Mouse (Mus musculus): ENCODE data around the gene Esrrb.

The Esrrb gene

DNA sequence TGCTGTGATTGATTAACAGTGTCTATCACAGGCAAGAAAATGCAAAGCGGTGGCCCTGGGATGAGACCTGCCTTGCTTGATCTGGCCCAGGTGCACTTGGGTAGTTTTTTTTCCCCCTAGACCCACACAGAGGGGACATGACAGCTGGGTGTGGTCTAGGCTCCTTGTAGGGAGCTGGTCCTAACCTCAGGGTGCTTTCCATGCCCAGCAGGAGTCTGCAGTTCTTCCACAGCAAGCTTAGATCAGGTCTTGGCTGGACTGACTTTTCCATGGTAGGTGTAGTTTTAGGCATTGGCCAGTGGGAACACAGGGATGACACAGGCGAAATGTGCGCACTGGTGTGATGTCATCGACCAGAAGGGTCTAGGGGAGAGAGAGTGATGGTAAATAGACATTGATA is 136.2 kb downstream of the Esrrb start:
- WGBS: 95% methylated on average over 4 of the region's 4 CpGs

DNA sequence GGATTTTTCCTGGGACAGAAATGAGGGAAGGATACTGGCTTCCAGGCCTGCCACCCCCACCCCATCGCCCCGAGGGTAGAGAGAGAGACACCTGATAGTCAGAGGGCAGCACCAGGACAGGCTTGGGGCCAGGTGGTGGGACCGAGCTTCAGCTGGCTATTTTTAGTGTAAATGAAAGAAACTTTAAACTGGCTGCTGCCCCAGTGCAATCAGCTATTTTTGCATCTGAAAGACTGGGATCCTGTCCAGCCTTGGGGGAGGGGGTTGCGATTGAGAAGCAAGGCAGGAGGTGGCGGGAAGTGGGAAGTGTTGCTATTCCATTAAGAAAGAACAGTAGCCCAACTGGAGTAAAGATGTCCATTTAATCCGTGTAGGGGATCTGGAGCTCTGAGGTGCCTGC is 137.8 kb downstream of the Esrrb start:
- WGBS: 11% methylated on average over 6 of the region's 6 CpGs

DNA sequence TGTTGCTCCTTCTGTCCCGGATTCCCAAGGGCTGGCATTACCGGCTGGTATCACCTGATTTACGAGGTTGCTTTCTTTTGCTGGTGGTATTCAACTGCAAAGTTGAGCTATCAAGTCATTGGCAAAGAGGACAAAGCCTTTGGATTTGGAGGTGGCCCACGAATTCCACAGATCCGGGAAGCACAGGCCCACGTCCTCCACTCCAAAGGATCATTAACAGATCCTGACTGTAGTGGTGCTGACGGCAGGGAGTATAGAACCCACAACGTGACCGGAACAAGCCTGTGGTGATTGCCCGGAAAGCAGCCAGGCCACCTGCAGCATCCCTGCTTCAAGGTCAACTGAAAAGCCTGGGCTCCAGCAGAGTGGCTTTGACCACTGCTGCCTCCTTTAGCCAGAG is 140.8 kb downstream of the Esrrb start:
- 86% methylated on average over 10 of the region's 10 CpGs for WGBS

DNA sequence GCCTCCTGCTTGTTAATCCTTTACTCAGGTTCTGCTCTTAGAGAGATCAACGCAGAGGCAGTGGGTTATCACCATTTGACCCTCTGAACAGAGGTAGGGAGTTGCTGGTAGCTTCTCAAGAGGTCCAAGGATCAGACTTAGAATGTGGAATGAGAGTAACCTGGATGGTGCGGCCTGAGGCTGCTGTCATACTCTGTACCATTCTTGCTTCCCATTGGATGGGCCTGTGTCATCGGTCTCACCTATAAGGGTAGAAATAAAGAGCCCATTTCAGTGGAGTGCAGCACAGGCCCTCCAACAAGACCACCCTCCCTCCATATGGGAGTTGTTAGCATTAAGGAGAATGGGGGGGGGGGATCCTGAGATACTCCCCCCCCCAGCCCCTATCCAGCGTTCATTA is 143.0 kb downstream of the Esrrb start:
- 90% methylated on average over 4 of the region's 4 CpGs for WGBS

DNA sequence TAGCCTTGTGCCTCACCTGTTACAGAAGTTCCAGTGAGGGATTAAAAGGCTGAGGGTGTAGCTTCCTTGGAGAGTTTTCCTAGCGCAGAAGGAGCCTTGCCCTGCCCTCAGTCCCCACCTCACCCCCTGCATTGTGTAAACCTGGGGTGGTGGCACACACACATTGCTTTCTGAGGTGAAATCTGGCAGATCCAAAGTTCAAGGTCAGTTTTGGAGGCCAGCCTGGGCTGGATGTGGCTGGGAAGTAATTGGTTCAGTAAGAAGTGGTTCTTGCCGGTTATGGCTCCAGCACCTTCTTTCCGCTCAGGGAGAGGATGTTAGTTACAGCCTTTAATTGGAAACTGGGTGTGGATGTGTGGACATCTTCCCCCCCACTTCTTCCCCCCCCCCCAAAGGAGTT is 143.4 kb downstream of the Esrrb start:
- 93% methylated on average over 3 of the region's 3 CpGs for WGBS

DNA sequence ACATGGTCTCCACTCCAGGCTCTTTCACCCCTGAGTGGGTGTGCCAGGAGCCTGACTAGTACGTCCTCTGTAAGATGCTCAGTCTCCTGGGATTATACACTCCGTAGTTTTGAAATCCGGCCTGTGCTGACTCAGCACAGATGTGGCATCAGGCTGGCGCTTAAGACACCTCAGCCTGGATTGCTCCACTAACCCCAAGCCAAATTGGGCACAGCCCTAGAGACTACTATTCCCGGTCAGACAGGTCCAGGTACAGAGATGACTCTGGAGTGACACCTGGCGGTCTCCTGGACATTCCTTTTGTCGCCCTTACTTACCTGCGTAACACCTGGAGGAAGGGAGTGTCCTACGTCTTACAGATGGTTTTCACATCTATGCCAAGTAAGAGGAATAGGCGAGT is 146.8 kb downstream of the Esrrb start:
- WGBS: 91% methylated on average over 10 of the region's 10 CpGs

DNA sequence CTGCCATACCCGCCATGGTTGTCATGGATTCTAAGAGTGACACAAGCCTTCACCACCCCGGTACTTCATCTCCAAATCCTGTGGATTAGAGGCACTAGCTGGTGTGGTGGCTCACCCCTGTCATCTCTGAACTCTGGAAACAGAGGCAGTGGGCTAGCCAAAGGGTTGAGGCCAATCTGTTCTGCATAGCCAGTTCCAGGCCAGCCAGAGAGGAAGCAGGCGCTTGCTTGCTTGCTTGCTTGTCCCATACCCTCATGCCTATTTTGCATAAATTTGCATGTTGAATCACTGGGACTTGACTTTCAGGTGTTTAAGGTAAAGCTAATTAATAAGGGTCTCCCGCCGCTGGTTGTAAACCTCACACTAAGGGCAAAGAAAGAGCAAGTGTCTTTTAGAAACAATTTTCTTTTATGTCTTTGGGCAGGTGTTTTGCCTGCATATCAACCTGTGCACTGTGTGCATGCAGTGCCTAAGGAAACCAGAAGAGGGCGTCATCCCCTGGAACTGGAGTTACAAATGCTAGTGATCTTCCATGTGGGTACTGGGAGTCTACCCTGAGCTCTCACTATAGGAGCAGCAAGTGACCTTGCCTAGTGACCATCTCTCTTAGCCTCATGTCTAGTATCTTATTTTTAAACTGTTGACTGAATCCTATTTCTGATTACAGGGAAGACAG is 147.5 kb downstream of the Esrrb start:
- WGBS: 80% methylated on average over 6 of the region's 6 CpGs

DNA sequence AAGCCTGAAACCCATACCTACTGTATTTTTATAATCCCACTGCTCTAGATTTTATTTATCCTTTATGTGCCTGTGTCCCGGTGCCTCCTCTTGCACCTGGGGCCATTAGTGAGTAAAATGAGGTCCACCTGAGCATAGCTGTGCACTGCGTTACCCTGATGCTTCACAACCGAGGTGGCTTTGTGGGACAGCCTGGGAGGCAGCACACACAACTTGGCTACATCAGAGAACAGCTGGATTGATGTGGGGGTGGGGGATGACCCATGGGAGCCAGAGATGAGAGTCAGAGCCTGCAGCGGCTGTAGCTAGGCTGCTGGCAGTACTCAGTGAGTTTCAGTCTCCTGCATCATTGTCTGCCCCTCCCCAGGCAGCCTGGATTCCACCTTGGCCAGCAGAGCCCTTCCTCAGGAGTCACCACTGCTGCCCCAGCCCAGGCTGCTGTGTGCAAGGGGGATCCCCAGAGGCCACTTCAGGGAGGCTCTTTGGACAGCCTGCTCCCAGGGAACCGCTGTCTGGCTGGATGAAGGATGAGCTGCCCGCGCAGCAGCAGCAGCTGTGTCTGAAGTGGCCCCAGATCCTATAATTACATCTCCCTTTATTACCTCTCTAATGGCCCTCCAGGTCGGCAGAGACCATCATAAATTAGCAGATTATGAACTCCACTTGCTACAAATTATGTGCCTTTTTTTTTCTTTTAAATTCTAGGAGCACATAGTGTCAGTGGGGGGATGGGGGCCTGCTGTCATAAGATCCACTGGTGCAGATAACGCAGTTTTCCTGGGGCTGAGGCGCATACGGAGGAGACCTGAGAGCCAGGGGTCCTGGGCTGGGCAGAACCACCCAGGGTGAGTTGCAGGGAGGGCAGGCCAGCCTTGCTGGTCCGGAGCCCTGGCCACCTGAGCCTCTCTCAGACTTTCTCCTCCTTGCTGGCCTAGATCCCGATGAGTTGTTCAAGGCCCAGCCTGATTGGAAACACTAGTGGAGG is 148.7 kb downstream of the Esrrb start:
- 74% methylated on average over 13 of the region's 13 CpGs for WGBS

DNA sequence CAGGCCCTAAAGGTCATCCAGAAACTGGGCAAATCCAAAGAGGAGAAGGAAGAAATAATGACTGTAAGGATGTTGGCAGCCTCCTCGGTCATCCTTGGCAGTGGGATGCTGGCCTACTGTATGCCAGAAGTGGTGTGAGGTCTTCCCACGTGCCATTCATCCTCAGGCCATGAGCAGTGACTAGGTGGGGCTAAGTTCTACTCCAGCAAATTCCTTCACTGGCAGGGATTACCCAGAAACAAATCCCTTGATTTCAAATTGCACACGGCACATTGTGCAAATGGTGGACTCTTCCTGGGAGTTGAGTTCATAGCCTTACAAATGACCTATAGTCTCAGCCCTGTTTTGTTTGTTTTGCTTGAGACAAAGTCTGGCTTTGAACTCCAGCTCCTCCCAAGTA is 151.4 kb downstream of the Esrrb start:
- 86% methylated on average over 3 of the region's 3 CpGs for WGBS

DNA sequence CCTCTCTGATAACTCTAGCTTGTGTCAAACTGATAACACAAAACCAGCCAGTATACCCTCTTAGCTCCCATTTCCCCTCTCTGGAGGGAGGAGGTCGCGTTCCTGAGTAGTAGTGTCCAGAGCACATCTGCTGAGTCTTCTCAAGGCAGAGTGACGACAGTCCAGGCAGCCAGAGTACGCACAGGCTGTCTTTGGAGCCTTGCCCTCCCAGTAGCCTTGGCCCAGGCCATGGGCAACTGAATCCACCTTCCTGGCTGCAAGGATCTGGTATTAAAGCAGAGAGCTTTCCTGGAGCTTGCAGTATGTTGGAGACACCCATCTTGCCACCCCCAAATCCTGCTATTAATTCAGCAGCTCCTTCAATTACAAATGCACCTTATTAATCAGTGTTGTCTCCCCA is 152.7 kb downstream of the Esrrb start:
- WGBS: 87% methylated on average over 4 of the region's 4 CpGs

DNA sequence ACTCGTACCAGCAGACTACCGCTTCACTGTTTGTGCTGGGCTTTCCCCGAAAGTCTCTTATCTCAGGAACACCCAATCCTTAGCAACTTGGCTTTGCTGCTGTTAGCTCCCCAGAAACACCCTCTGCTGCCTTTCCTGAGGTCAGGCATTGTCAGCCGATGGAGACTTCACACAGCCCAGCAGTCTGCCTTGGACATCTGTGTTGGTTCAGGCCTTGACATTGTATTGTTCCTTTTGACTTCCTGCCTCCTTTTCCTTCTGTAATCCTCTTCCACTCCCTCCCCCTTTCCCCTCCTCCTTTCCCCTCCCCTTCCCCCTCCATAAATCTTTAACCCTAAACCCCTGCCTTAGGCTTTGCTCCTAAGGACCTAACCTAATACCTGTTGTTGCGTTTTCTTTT is 155.7 kb downstream of the Esrrb start:
- WGBS: 82% methylated on average over 5 of the region's 5 CpGs

DNA sequence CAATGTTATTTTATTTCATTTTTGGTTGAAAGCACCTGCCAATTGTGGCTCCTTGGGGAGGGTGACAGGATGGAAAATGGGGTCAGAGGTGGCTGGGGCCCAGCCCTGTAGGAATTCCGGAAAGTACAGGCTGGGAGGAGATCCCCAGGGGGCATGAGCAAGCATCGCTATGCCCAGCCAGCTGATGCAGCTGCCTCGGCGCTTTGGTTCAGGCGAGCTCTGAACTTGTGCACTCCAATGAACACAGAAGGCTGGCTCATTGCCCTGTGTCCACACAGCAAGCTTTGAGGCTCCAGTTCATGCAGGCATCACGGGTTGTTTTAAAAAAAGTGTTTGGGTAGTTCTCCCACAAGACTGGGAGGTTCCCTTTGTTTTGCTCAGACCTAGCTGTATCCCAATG is 156.8 kb downstream of the Esrrb start:
- WGBS: 67% methylated on average over 6 of the region's 6 CpGs

DNA sequence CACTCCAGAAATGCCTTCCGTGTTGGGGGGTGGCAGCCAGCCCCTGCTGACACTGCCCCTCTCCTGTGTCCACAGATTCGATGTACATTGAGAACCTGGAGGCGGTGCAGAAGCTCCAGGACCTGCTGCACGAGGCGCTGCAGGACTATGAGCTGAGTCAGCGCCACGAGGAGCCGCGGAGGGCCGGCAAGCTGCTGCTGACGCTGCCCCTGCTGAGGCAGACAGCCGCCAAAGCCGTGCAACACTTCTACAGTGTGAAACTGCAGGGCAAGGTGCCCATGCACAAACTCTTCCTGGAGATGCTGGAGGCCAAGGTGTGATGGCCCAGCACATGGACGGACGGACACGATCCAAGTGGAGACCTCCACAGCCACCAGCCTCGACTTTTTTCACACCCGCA is 157.8 kb downstream of the Esrrb start:
- 21% methylated on average over 18 of the region's 18 CpGs for WGBS

DNA sequence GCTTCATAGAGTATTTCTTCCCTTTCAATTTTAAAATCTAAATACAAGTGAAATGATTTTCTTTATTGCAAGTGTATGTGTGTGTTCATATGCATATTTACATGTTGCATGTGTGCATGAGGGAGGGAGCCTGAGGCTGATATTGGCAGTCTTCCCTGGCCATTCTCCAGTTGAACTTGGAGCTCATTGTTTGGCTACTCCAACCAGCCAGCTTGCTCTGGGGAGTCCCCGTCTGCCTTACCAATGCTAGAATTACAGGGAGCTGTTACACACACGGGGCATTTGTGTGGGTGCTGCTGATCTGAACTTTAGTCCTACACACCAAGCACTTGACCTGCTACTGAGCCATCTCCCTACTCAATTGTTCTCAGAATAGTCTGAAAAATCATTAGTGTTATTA is 173.4 kb downstream of the Esrrb start:
- 47% methylated on average over 2 of the region's 2 CpGs for WGBS

DNA sequence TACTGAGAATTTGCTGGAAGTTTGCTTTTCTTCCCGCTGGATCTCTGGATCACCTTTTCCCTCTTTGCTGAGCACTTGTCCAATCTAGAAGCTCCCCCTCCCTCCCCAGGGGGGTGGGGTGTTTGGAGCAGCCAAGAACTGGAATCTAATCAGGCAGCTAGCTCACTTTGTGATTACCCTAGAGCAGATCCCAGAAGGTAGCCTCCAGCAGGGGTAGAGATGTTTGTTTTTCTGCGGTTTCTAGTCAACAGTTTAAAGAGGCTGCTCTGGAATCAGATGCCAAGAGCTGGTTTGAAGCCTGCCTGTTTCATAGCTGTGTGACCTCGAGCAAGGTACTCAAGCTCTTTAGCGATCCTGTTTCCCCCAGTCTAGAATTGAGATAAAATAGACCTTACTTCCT is 177.8 kb downstream of the Esrrb start:
- WGBS: 82% methylated on average over 4 of the region's 4 CpGs

DNA sequence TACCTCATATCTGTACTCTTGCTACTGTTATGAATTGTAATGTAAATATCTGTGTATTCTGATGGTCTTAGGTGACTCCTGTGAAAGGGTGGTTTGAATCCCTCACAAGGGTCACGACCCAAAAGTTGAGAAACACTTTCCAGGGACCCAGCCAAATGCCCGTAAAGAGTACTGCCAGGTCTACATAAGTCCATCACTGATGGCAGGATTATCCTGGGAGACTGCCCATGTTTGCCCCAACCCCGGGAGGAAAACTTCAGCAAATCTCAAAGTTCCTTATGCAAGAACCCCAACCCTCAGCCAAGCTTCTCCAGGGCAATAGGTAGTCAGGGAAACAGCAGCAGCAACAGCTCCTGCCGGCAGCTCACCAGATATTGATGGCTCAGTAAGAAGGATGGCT is 178.6 kb downstream of the Esrrb start:
- 66% methylated on average over 4 of the region's 4 CpGs for WGBS

DNA sequence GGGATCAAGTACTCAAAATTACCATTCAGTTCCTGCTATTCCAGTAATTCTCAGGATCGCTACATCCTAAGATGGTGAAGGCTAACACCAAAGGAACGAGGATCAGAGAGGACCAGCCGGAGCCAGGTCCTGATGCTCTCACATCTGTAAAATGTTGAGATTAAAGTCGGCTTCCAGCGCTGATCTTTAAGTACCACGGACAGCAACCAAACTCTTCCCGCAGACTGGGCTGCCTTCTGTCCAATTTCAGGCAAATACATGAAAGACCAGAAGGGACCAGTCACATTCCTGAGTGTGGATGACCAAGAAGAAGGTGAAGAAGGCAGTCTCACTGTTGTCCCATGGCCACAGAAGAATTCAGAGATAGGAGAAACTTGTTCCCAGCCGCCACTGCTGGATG is 186.9 kb downstream of the Esrrb start:
- 62% methylated on average over 8 of the region's 8 CpGs for WGBS

DNA sequence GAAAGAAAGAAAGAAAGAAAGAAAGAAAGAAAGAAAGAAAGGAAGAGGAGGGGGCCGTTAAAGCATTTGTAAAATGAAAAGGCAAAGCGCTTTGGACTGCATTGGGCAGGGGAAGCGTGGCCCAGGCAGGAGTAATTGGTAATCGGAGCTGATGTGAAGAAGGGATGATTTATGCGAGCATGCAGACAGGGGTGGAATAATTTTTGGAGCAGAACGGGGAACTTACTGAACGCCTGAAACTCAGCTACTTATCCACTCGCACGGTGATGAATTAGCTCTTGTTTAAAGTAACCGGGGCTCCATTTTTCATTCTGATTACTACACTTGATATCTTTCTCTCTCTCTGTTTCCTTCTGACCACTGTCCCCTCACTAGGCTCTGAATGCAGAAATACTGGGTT is 192.1 kb downstream of the Esrrb start:
- 43% methylated on average over 10 of the region's 10 CpGs for WGBS

DNA sequence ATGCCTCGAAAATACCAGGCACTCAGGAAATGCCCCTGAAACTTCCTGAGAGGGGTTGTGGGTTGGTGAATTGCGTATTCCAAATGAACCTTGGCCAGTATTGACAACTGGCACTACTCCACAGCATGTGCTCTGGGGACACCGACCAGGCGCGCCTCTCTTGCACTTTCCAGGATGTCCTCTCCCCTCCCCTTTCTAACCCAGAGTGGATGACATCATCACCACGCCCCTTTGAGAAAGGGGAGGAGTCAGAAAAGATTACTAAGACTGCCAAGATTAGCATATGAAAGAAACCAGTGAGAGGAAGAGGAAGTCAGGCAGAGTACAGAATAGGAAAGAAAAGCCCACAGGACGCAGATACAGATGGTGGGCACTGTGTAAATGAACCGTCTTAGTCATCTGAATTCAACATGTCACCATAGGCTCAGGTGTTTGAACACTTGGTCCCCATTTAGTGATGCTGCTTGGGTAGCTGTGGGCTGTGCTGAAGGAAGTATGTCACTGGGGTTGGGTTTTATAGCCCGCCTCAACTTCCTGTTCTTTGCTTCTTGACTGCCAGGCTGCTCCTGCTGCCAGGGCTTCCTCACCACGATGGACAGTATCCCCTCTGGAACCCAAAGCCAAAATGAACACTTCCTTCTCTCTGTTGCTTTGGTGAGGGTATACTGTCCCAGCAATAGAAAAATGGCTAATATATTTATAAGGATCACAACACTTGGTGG is 196.0 kb downstream of the Esrrb start:
- 47% methylated on average over 10 of the region's 10 CpGs for WGBS

DNA sequence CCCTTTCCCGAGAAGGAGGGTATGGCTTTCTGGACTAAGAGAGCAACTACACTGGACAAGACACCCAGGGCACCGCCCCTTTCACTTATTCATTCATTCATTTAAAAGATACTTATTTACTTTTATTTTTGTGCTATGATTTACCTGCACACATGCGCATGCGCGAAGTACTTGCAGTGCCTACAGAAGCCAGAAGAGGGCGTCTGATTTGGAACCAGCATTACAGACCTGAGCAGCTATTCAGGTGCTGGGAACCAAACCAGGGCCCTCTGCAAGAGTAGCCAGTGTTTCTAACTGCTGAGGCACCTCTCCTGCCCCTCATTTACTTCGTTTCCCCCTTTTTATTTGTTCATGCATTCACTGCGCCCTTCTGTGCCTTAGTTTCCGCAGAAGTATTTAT is 198.0 kb downstream of the Esrrb start:
- 93% methylated on average over 9 of the region's 9 CpGs for WGBS

DNA sequence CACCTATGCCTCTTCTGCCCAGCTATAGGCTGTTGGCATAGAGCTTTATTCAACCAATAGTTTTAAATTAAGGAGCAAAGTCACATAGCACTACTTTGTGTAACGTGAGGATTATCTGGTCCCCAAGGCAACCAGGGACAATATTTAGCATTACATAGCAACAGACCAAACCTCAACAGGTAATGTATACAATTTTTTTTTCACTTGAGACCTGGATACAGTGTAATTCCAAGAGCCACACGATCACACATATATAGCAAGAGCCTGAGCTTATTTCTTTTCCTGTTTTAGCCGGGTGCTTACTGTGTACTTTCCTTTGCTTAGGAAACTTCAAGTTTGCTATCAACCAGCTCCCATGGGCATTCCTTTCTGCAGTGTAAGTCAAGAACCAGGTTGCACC is 201.8 kb downstream of the Esrrb start:
- 66% methylated on average over 3 of the region's 3 CpGs for WGBS

DNA sequence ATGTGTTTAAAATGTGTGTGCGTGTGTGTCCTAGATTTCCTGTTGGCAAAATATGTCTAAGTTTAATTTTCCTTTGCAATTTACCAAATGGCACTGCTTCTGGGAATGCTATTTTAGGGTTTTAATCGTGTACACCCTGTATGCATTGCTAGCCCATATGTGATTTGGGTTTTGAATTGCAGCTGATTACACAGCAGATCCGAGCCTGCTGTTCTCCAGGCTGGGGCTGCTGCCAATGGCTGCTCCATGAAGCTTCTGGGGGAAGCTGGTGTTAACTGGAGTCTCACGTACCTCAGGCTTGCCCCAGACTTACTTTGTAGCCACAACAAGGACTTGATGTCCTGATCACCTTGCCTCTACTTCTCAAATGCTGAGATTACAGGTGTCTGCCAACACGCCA is 205.1 kb downstream of the Esrrb start:
- 51% methylated on average over 5 of the region's 5 CpGs for WGBS

All from cerebral cortex, adult 2 months (tissue).